Mouse (Mus musculus): ENCODE measurements around the gene Oat.

Gene Oat

GRCm38 (mm10) chr7:132576116-132576650 lies at the start of gene Oat:
Oat (minus strand) TSS chr7:132576398.
- DNase-seq (ENCODE audit: low spot score), result peak; percentile 94

GRCm38 (mm10) chr7:132624161-132624560 lies 48.0 kb upstream of the Oat start:
- no peak for DNase-seq (ENCODE audit: low spot score)

GRCm38 (mm10) chr7:132619975-132620918 lies 44.0 kb upstream of the Oat start:
- DNase-seq (ENCODE audit: low spot score), result no peak

- no peak for DNase-seq (ENCODE audit: low spot score)
These were observed 43.4 kb upstream of the Oat start for GRCm38 (mm10) chr7:132619549-132619948.

GRCm38 (mm10) chr7:132617021-132617564 lies 40.9 kb upstream of the Oat start:
- no peak for DNase-seq (ENCODE audit: low spot score)

GRCm38 (mm10) chr7:132616391-132616790 lies 40.2 kb upstream of the Oat start:
- no peak for DNase-seq (ENCODE audit: low spot score)

- DNase-seq (ENCODE audit: low spot score), result no peak
These were observed 39.1 kb upstream of the Oat start for GRCm38 (mm10) chr7:132615346-132615745.

GRCm38 (mm10) chr7:132611530-132611929 lies 35.3 kb upstream of the Oat start:
- no peak for DNase-seq (ENCODE audit: low spot score)

- DNase-seq (ENCODE audit: low spot score), result peak; percentile 75
These were observed 34.5 kb upstream of the Oat start, which contains the start of gene Lhpp for GRCm38 (mm10) chr7:132610468-132611318. Lhpp (plus strand) TSS chr7:132610638.

GRCm38 (mm10) chr7:132608316-132609020 lies 32.3 kb upstream of the Oat start:
- DNase-seq (ENCODE audit: low spot score), result no peak

GRCm38 (mm10) chr7:132605689-132606088 lies 29.5 kb upstream of the Oat start:
- DNase-seq (ENCODE audit: low spot score), result no peak

- no peak for DNase-seq (ENCODE audit: low spot score)
These were observed 28.5 kb upstream of the Oat start for GRCm38 (mm10) chr7:132604720-132605119.

- DNase-seq (ENCODE audit: low spot score), result no peak
These were observed 24.7 kb upstream of the Oat start for GRCm38 (mm10) chr7:132600926-132601325.

GRCm38 (mm10) chr7:132600026-132600425 lies 23.8 kb upstream of the Oat start:
- no peak for DNase-seq (ENCODE audit: low spot score)

GRCm38 (mm10) chr7:132599071-132599975 lies 23.1 kb upstream of the Oat start, which contains the start of gene Nkx1-2:
Nkx1-2 (minus strand) TSS chr7:132599637.
- no peak for DNase-seq (ENCODE audit: low spot score)

- no peak for DNase-seq (ENCODE audit: low spot score)
These were observed 21.2 kb upstream of the Oat start for GRCm38 (mm10) chr7:132597251-132598041.

GRCm38 (mm10) chr7:132596557-132597250 lies 20.5 kb upstream of the Oat start:
- no peak for DNase-seq (ENCODE audit: low spot score)

GRCm38 (mm10) chr7:132595787-132596186 lies 19.6 kb upstream of the Oat start:
- no peak for DNase-seq (ENCODE audit: low spot score)

- DNase-seq (ENCODE audit: low spot score), result no peak
These were observed 18.1 kb upstream of the Oat start for GRCm38 (mm10) chr7:132594325-132594724.
